Mouse (Mus musculus) bone marrow macrophage, adult 2 months (primary cell): Measurements from ENCODE around the gene Mdc1. TPM values are rescaled to one million over a fixed set of nuclear protein-coding genes. Genes with fewer than 3 reads are reported as not detected.
A peak's percentile ranks its signal among the peaks of the same experiment; 100 is the strongest.

ENCODE experiments used
- H3K27ac ChIP-seq: 2 replicates; pipeline ENCODE4 v1.5.1; 2012; ENCODE audit warnings: low read depth, low read length; ENCODE audit not compliant: insufficient read depth
- H3K4me1 ChIP-seq: 2 replicates; pipeline ENCODE4 v1.6.1; 2012; ENCODE audit warnings: low read length; ENCODE audit not compliant: control insufficient read depth, insufficient read depth
- H3K4me3 ChIP-seq: 2 replicates; pipeline ENCODE4 v1.5.1; 2012; ENCODE audit warnings: mild to moderate bottlenecking, low read length, moderate library complexity; ENCODE audit not compliant: insufficient read depth
- CTCF ChIP-seq: IDR thresholded peaks from 2 replicates; pipeline ENCODE4 v1.5.1; 2012; ENCODE audit warnings: low read depth, mild to moderate bottlenecking, low read length, moderate library complexity
- POLR2A ChIP-seq: IDR thresholded peaks from 2 replicates; pipeline ENCODE4 v1.6.1; 2012; ENCODE audit warnings: mild to moderate bottlenecking, low read depth, low read length, borderline replicate concordance
- polyA plus RNA-seq: library from polyadenylated mRNA; stranded (reverse); fragments of >200 nt; gene quantifications from 2 replicates; pipeline ENCODE4 v1.2.4, GENCODE M21; 2012; ENCODE audit not compliant: missing spikeins, insufficient read depth, insufficient read length

Gene Mdc1
- polyA plus RNA-seq, 1 experiment, result 17.7 TPM

DNA sequence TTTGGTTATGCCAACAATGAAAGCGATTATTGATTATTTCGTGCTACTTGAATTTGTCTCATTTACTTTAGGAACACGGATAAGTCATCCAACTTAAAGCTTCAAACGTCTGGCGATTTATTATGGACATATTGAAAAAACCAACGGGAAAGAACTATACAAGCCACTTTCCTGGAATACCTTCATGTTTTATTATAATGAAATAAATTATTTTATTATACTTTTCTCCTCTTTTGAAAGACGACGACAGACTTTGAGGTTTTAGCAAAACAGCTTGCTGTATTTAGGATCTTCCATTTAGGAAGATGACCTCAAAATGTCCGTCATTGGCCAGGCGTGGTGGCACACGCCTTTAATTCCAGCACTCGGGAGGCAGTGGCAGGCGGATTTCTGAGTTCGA, 754 bp upstream of the Mdc1 start:
- Histone ChIP-seq H3K4me3 (peak overlapping the region; percentile 27; the same call in 1 of the 2 replicates), H3K27ac (peak overlapping the region; percentile 51), H3K4me1 (peaks cover 12% of the 10 kb centered on the region)
- TF ChIP-seq CTCF (no peak), POLR2A (no peak)

DNA sequence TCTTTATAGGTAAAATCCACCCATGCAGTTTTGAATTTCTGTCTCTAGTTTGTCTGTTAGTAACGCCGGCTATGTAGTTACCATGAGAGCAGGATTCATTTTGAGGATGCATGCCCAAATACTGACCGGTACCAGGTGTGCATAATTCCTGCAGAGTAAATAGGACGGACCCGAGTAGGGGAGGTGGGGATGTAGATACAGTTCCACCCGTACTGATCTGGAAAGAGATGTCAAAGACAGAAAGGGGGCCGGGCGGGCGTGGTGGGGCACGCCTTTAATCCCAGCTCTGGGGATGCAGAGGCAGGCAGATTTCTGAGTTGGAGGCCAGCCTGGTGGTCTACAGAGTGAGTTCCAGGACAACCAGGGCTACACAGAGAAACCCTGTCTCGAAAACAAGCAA, 691 bp downstream of the Mdc1 start:
- H3K4me1 ChIP-seq, result peaks cover 10% of the 10 kb centered on the region
- TF ChIP-seq POLR2A (no peak), CTCF (no peak)
- peak overlapping the region; percentile 69 for H3K4me3 ChIP-seq
- H3K27ac ChIP-seq, result peak overlapping the region; percentile 48

DNA sequence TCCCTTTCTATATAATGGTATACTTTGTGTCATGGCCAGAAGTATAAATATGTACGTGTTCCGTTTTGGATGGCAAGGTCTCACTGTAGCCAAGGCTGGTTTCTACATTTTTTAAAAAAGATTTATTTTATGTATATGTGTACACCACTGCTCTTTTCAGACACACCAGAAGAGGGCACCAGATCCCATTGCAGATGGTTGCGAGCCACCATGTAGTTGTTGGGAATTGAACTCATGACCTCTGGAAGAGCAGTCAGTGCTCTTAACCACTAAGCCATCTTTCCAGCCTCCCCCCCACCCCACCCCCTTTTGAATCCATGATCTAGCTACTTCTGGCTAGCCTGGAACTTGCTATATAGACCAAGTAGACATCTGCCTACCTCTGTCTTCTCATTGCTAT, 2.2 kb downstream of the Mdc1 start:
- TF ChIP-seq CTCF (peak; percentile 41; the same call in 1 of the 2 replicates), POLR2A (no peak)
- no peak overlapping the region for H3K4me3 ChIP-seq
- peaks cover 10% of the 10 kb centered on the region for H3K4me1 ChIP-seq
- no peak overlapping the region for H3K27ac ChIP-seq

DNA sequence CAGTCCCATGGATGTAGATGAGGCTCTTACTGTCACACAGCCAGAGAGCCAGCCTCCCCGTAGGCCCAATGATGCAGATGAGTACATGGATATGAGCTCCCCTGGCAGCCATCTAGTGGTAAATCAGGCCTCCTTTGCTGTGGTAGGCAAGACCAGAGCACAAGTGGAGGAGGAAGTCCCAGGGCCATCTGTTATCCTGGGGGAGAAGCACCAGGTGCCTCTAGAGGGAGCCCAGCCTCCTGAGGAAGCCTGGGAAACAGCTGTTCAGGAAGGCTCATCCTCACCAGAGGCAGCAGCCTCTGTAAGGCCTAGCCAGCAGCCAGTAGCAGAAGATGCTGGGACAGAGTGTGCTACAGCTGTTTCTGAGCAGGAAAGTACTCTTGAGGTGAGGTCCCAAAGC, 6.8 kb downstream of the Mdc1 start:
- no peak overlapping the region for H3K27ac ChIP-seq
- H3K4me3 ChIP-seq, result no peak overlapping the region
- H3K4me1 ChIP-seq, result no peaks in the 10 kb centered on the region
- TF ChIP-seq POLR2A (no peak), CTCF (no peak)

DNA sequence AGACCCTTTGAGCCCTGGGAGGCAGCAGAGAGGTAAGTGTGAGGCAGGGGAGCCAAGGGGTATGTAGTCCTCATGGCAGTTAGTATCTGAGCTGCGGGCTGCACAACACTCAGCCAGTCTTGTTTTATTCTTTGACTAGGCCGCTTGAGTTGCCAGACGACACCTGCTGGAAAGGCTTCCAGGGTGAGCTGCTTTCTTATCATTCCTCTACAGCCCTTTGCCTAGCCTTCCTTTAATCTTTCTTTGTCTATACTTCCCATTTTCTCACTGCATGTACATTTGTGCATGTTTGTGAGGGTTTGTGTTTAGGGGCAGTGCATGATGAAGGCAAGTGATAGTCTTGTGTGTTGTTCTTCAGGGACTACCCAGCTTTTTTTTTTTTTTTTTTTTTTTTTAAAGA, 9.7 kb downstream of the Mdc1 start:
- Histone ChIP-seq H3K4me3 (no peak overlapping the region), H3K27ac (no peak overlapping the region), H3K4me1 (peaks cover 7% of the 10 kb centered on the region)
- TF ChIP-seq CTCF (no peak), POLR2A (no peak)

DNA sequence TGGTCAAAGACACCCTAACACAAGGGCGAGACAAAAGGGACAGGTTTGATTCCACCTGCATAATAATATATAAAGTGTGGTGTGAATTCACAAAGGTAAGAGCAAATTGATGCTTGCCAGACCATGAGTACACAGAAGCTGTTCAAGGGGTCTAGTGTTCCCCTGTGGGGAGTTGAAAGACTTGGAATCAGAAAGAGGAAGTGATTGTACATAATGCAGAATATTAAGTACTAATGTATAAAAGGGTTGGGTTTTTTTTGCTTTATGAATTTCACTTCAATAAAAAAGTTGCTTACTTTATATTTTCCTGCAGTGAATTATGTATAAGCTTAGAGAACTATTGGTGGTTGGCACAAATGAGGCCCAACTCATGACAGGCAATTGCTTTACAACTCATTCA, 18.1 kb downstream of the Mdc1 start:
- H3K4me1 ChIP-seq, result peaks cover 26% of the 10 kb centered on the region
- TF ChIP-seq CTCF (no peak), POLR2A (no peak)
- H3K4me3 ChIP-seq, result no peak overlapping the region
- peak overlapping the region; percentile 46 for H3K27ac ChIP-seq

DNA sequence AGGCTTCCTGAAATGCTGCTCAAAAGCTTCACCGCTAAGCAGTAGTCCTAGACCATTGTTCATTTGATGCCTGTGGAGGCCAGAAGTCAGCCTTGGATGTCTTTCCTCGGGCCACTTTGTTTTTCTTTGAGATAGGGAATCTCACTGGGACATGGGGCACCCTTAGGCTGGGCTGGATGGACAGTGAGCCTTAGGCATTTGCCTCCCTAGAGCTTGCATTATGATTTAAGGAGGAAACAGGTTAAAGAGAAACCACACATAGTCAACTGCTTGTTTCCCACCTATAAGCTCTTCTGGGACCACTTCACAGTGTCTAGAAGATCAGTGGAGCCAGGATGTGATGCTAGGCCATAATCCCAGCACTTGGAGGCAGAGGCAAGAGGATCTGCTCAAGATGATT, 18.5 kb downstream of the Mdc1 start:
- Histone ChIP-seq H3K4me1 (peaks cover 28% of the 10 kb centered on the region), H3K4me3 (no peak overlapping the region), H3K27ac (peak overlapping the region; percentile 46)
- TF ChIP-seq POLR2A, result no peak
- TF ChIP-seq CTCF, result no peak

DNA sequence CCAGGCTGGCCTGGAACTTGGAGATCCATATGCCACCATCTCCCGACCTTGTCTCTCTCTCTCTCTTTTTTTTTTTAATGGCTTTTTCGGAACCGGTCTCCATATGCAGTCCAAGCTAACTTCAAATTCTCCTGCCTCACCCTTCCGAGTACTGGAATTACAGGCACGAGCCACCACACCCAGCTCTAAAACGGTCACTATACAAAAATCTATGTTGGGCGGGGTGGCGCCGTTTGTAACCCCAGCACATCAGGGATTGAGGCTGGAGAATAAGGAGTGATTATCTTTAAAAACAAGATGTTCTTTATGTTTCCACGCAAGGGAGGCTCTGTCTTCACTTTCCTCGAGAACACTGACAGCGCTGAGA, 19.5 kb downstream of the Mdc1 start:
- TF ChIP-seq POLR2A (no peak), CTCF (no peak)
- peaks cover 28% of the 10 kb centered on the region for H3K4me1 ChIP-seq
- peak overlapping the region; percentile 87 for H3K4me3 ChIP-seq
- no peak overlapping the region for H3K27ac ChIP-seq

DNA sequence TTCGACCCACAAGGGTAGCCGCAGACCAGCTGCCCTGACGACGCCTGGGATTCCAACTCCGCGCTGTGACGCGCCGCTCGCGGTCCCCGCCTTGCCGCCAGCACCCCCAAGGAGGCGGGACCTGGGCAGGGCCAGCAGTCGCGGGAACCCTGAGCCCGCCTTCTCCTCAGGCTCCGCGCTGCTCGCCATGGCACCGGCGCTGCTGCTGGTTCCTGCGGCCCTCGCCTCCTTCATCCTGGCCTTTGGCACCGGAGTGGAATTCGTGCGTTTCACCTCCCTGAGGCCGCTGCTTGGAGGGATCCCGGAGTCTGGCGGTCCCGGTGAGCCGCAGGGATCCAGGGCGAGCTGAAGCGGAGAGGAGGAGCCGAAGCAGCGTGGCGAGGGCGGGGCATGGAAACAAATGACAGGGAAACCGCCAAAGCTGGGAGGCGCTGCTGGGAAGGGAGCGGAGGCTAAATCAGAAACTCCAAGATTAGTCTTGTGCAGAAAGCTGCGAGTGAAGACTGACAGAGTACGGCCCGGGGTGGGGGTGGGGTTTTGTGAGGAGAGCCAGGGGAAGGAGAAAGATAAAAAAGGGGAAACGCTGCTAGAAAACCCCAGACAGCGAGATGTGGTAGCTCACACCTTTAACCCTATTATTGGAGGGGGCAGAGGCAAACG, 20.0 kb downstream of the Mdc1 start, which contains the start of gene Nrm:
Gene Nrm (plus strand): TSS at position 121 of the 660 bp plus-strand sequence.
- H3K27ac ChIP-seq, result peak within 1 kb of the TSS; percentile 65
- no peak for TF ChIP-seq POLR2A
- no peak for TF ChIP-seq CTCF
- peak within 1 kb of the TSS; percentile 87 for H3K4me3 ChIP-seq
- peaks cover 28% of the 10 kb centered on the region for H3K4me1 ChIP-seq

DNA sequence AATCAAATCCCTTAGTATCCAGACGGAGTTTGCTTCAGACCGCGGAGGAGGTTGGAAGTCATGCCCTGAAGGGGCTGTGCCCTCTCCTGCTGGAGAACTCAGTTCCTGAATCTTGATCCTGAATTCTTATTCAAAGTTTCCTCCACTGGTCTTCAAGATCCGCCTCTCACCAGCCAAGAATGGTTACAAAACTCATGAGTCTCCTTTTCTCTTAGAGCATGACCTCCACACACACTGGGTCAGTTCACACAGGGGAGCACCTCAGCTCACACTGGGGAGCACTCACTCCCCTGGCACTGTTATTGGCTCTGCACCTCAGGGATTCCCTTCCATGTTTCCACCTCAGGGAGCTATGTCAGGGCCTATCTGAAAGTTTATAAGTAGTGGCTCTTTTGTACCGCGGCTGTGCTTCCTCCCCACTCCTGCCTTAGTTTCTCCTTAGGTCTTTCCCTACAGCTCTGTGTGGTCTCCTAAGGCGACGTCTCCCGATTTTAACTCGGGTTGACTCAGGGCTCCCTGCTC, 23.6 kb downstream of the Mdc1 start:
- H3K4me3 ChIP-seq, result peak overlapping the region; percentile 98
- TF ChIP-seq POLR2A (no peak), CTCF (no peak)
- peak overlapping the region; percentile 96 for H3K27ac ChIP-seq
- peaks cover 21% of the 10 kb centered on the region for H3K4me1 ChIP-seq
